Mouse (Mus musculus): ENCODE results near the gene Hoxb3. TPM values are rescaled to one million over a fixed set of nuclear protein-coding genes. Genes with fewer than 3 reads are reported as not detected.
A peak's percentile ranks its signal among the peaks of the same experiment; 100 is the strongest.

Hoxb3 gene
- polyA plus RNA-seq, 1 experiment from 2014 or later = 3.7 TPM

DNA sequence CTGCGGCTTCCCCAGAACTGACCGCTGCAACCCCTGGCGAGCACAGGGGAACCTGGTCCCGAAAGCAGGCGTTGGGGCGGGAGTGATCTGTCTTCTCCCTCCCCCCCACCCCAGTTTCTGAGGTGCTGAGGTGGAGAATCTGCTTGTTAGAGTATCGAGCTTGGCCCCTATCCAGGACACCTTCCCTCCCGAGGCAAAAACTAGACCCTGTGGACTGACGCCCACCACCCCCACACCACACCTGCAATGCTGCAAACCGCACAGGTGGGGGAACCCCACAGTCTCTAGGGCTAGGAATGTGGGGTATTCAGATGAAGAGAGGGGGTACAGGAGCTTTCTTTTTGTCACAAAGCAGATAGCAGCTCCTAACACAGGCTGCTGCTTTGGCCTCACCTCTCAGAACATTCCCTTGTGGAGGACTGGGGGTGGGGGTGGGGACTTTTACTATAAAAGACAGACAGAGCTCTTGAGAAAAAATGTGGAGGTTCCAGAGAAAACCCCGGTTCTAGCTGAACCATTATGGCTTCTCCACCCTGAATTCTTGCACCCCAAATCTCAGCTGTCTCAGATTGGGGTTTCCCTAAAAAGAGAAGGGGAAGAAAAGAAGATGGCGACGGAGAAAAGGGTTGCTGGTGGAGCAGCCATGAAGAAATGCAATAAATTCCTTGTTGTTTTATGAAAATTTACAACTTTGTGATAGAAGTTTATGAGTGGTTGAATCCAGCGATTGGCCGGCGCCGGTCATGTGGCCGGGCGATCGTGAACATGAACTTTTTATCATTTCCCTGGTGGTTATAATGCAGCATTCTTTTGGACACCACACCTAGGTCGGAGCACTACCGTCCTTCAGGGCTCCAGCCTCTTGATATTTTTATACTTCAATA, 31.2 kb upstream of the Hoxb3 start, which contains the start of gene Hoxb6:
Gene Hoxb6, plus strand, starts transcription at position 796 of the 884 bp plus-strand sequence.
- Histone ChIP-seq H3K4me3 (ENCODE audit: low read depth, low read length) (peak within 1 kb of the TSS; percentile 43), H3K27me3 (replicated peaks; ENCODE audit: control insufficient read depth, insufficient read depth, low read length) (peaks cover 71% of the 10 kb centered on the region), H3K27ac (ENCODE audit: low read depth) (peak within 1 kb of the TSS; percentile 79), H3K9me3 (ENCODE audit: control insufficient read depth, low read length) (no peaks in the 10 kb centered on the region), H3K9ac (ENCODE audit: low read length) (peak within 1 kb of the TSS; percentile 78), H3K4me2 (ENCODE audit: low read length) (peak within 1 kb of the TSS; percentile 55), H3K36me3 (ENCODE audit: control insufficient read depth, insufficient read depth, low read length) (no peaks in the 10 kb centered on the region), H3K4me1 (replicated peaks; ENCODE audit: control insufficient read depth, insufficient read depth, low read length) (peaks cover 22% of the 10 kb centered on the region)
- 6% methylated on average over 22 of the region's 22 CpGs for WGBS
- no peak for DNase-seq (ENCODE audit: low spot score)
- ATAC-seq (replicated peaks; ENCODE audit: low FRiP score, low TSS enrichment, low read depth) = peak; percentile 37; the same call in 1 of the 2 replicates

GRCm38 (mm10) chr11:96292565-96293301, 30.4 kb upstream of the Hoxb3 start:
- 4% methylated on average over 12 of the region's 12 CpGs for WGBS
- H3K27ac ChIP-seq (ENCODE audit: low read depth) = peak overlapping the region; percentile 79
- peak overlapping the region; percentile 55 for H3K4me2 ChIP-seq (ENCODE audit: low read length)
- no peak for DNase-seq (ENCODE audit: low spot score)
- H3K27me3 ChIP-seq (replicated peaks; ENCODE audit: control insufficient read depth, insufficient read depth, low read length) = peaks cover 65% of the 10 kb centered on the region
- H3K4me1 ChIP-seq (replicated peaks; ENCODE audit: control insufficient read depth, insufficient read depth, low read length) = peaks cover 17% of the 10 kb centered on the region
- peak overlapping the region; percentile 43 for H3K4me3 ChIP-seq (ENCODE audit: low read depth, low read length)
- no peaks in the 10 kb centered on the region for H3K36me3 ChIP-seq (ENCODE audit: control insufficient read depth, insufficient read depth, low read length)
- peak overlapping the region; percentile 78 for H3K9ac ChIP-seq (ENCODE audit: low read length)
- ATAC-seq (replicated peaks; ENCODE audit: low FRiP score, low TSS enrichment, low read depth) = no peak
- no peaks in the 10 kb centered on the region for H3K9me3 ChIP-seq (ENCODE audit: control insufficient read depth, low read length)

DNA sequence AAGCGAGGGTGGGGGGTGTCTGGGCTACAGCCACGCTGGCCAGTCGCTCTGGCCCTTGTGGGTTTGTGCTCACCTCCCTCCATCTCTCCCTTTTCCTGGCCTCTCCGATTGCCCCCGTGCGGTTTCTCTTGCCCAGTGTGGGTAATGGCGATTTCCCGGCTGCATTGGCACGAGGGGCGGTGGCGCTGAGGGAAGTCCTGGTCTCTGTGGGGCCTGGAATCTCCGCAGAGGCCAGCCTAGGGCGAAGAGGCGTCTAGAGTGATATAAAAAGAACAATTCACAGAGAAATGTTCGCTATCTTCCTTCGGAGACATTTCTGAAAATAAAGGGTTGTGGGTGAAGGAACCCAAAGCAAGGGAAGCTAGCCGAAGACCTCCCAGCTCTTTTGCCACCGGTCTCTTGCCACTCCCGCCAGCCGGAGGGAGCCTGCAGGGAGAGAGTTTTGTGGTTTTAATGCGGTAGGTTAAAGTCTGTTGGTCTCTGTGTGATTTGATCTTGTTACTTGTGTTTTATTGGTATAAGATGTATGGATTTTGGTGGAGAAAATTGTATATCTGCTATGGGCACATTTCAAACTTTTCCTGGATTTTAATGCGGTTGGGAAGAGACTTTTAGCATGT, 29.7 kb upstream of the Hoxb3 start:
- H3K36me3 ChIP-seq (ENCODE audit: control insufficient read depth, insufficient read depth, low read length) = no peaks in the 10 kb centered on the region
- peaks cover 65% of the 10 kb centered on the region for H3K27me3 ChIP-seq (replicated peaks; ENCODE audit: control insufficient read depth, insufficient read depth, low read length)
- WGBS = 8% methylated on average over 22 of the region's 22 CpGs
- H3K9ac ChIP-seq (ENCODE audit: low read length) = peak overlapping the region; percentile 78
- DNase-seq (ENCODE audit: low spot score) = no peak
- peak overlapping the region; percentile 79 for H3K27ac ChIP-seq (ENCODE audit: low read depth)
- peaks cover 16% of the 10 kb centered on the region for H3K4me1 ChIP-seq (replicated peaks; ENCODE audit: control insufficient read depth, insufficient read depth, low read length)
- H3K4me3 ChIP-seq (ENCODE audit: low read depth, low read length) = peak overlapping the region; percentile 43
- peak overlapping the region; percentile 55 for H3K4me2 ChIP-seq (ENCODE audit: low read length)
- no peaks in the 10 kb centered on the region for H3K9me3 ChIP-seq (ENCODE audit: control insufficient read depth, low read length)
- no peak for ATAC-seq (replicated peaks; ENCODE audit: low FRiP score, low TSS enrichment, low read depth)

GRCm38 (mm10) chr11:96294245-96295091, 28.7 kb upstream of the Hoxb3 start:
- peak overlapping the region; percentile 43 for H3K4me3 ChIP-seq (ENCODE audit: low read depth, low read length)
- no peaks in the 10 kb centered on the region for H3K36me3 ChIP-seq (ENCODE audit: control insufficient read depth, insufficient read depth, low read length)
- H3K4me1 ChIP-seq (replicated peaks; ENCODE audit: control insufficient read depth, insufficient read depth, low read length) = peaks cover 16% of the 10 kb centered on the region
- ATAC-seq (replicated peaks; ENCODE audit: low FRiP score, low TSS enrichment, low read depth) (peak; percentile 38; the same call in 1 of the 2 replicates), DNase-seq (ENCODE audit: low spot score) (peak; percentile 94)
- H3K9me3 ChIP-seq (ENCODE audit: control insufficient read depth, low read length) = no peaks in the 10 kb centered on the region
- 1% methylated on average over 32 of the region's 32 CpGs for WGBS
- H3K27me3 ChIP-seq (replicated peaks; ENCODE audit: control insufficient read depth, insufficient read depth, low read length) = peaks cover 60% of the 10 kb centered on the region
- peak overlapping the region; percentile 55 for H3K4me2 ChIP-seq (ENCODE audit: low read length)
- peak overlapping the region; percentile 78 for H3K9ac ChIP-seq (ENCODE audit: low read length)
- H3K27ac ChIP-seq (ENCODE audit: low read depth) = peak overlapping the region; percentile 79; the same call in 1 of the 2 replicates

DNA sequence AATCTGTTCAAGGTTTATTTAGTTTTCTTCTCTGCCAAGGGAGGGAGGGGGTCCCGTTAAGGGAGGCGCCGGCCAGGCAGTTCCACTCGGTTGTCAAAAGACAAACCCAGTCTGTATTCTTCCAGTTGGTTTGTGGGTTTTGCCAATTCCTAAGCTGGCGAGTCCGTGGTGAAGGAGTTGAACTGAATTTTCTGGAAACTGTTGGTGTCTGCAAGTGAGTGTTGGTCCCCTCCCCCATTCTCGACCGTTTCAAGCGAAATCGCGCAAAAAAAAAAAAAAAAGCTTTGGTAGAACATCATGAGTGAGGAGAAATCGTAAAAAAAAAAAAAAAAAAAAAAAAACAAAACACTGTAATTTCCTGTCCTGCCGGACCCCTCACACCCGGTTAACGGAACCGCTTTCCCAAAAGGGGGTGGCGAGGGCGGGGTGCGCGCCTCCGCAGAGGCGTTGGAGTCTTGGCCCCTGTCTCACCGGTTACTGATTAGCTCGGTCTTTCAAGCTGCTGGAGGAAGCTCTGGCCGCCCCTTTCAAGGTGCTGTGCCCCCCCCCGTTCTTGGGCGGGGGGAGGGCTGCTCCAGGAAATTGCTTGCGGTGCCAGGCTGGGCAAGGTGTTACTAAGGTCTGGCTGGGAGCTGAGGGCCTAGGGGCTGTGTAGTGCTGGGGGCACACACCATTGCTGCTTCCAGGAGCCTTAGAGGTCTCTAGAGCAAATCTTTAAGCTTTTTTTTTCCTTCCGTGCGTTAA, 27.9 kb upstream of the Hoxb3 start:
- H3K27me3 ChIP-seq (replicated peaks; ENCODE audit: control insufficient read depth, insufficient read depth, low read length) = peaks cover 60% of the 10 kb centered on the region
- WGBS = 3% methylated on average over 30 of the region's 30 CpGs
- H3K4me2 ChIP-seq (ENCODE audit: low read length) = peak overlapping the region; percentile 55
- H3K4me3 ChIP-seq (ENCODE audit: low read depth, low read length) = peak overlapping the region; percentile 43
- peak overlapping the region; percentile 22; the same call in 1 of the 2 replicates for H3K27ac ChIP-seq (ENCODE audit: low read depth)
- DNase-seq (ENCODE audit: low spot score) (no peak), ATAC-seq (replicated peaks; ENCODE audit: low FRiP score, low TSS enrichment, low read depth) (no peak)
- peak overlapping the region; percentile 78 for H3K9ac ChIP-seq (ENCODE audit: low read length)
- no peaks in the 10 kb centered on the region for H3K9me3 ChIP-seq (ENCODE audit: control insufficient read depth, low read length)
- H3K4me1 ChIP-seq (replicated peaks; ENCODE audit: control insufficient read depth, insufficient read depth, low read length) = peaks cover 20% of the 10 kb centered on the region
- no peaks in the 10 kb centered on the region for H3K36me3 ChIP-seq (ENCODE audit: control insufficient read depth, insufficient read depth, low read length)

- ATAC-seq (replicated peaks; ENCODE audit: low FRiP score, low TSS enrichment, low read depth) (no peak), DNase-seq (ENCODE audit: low spot score) (no peak)
- Histone ChIP-seq H3K27me3 (replicated peaks; ENCODE audit: control insufficient read depth, insufficient read depth, low read length) (peaks cover 57% of the 10 kb centered on the region), H3K36me3 (ENCODE audit: control insufficient read depth, insufficient read depth, low read length) (no peaks in the 10 kb centered on the region), H3K4me2 (ENCODE audit: low read length) (peak overlapping the region; percentile 55), H3K9me3 (ENCODE audit: control insufficient read depth, low read length) (no peaks in the 10 kb centered on the region), H3K4me3 (ENCODE audit: low read depth, low read length) (0 out of 2 replicates have a peak overlapping the region, but pooled peaks have one; percentile 5), H3K4me1 (replicated peaks; ENCODE audit: control insufficient read depth, insufficient read depth, low read length) (peaks cover 27% of the 10 kb centered on the region), H3K27ac (ENCODE audit: low read depth) (peak overlapping the region; percentile 38; the same call in 1 of the 2 replicates), H3K9ac (ENCODE audit: low read length) (no peak overlapping the region)
- 14% methylated on average over 2 of the region's 2 CpGs for WGBS
Measured at GRCm38 (mm10) chr11:96296997-96297396, 26.1 kb upstream of the Hoxb3 start.

- peaks cover 53% of the 10 kb centered on the region for H3K27me3 ChIP-seq (replicated peaks; ENCODE audit: control insufficient read depth, insufficient read depth, low read length)
- no peaks in the 10 kb centered on the region for H3K9me3 ChIP-seq (ENCODE audit: control insufficient read depth, low read length)
- peaks cover 31% of the 10 kb centered on the region for H3K4me1 ChIP-seq (replicated peaks; ENCODE audit: control insufficient read depth, insufficient read depth, low read length)
- ATAC-seq (replicated peaks; ENCODE audit: low FRiP score, low TSS enrichment, low read depth) (no peak), DNase-seq (ENCODE audit: low spot score) (no peak)
- no peak overlapping the region for H3K9ac ChIP-seq (ENCODE audit: low read length)
- H3K4me2 ChIP-seq (ENCODE audit: low read length) = peak overlapping the region; percentile 89; the same call in 1 of the 2 replicates
- no peak overlapping the region for H3K4me3 ChIP-seq (ENCODE audit: low read depth, low read length)
- H3K36me3 ChIP-seq (ENCODE audit: control insufficient read depth, insufficient read depth, low read length) = no peaks in the 10 kb centered on the region
- WGBS = 33% methylated on average over 3 of the region's 3 CpGs
- H3K27ac ChIP-seq (ENCODE audit: low read depth) = no peak overlapping the region
Measured at GRCm38 (mm10) chr11:96297428-96297827, 25.7 kb upstream of the Hoxb3 start.

Data from intestine, embryonic 14.5 days (tissue).